Mouse (Mus musculus) MEL (cell line): Measurements from ENCODE around the gene Oas1d. TPM values are rescaled to one million over a fixed set of nuclear protein-coding genes. Genes with fewer than 3 reads are reported as not detected.
"Not testable (repeated sequence)": the region's sequence is repeated elsewhere in the genome, so short reads cannot be mapped to it uniquely, and the experiment has no call there.

Experiments
- DNase-seq: peaks from one replicate; pipeline ENCODE4 v3.0.0; 2011; ENCODE audit warnings: low read depth, low spot score
- H3K27ac ChIP-seq: 2 replicates; pipeline ENCODE4 v1.5.1; 2012; ENCODE audit warnings: low read depth, mild to moderate bottlenecking, control low read depth, low read length, moderate library complexity; ENCODE audit not compliant: control insufficient read depth
- H3K27me3 ChIP-seq, 2 experiments: fragments of 150-350 bp in 1 of 2; sonication (generic) in 1 of 2; 2 replicates each; pipeline ENCODE4 v1.6.1; 2012; ENCODE audit warnings: low read length in 2 of 2, mild to moderate bottlenecking in 2 of 2, improper control_type of control experiment in 1 of 2, moderate library complexity in 1 of 2; ENCODE audit not compliant: insufficient read depth in 2 of 2, control insufficient read depth in 1 of 2
- H3K36me3 ChIP-seq, 2 experiments: 2 replicates each; pipeline ENCODE4 v1.6.1; 2012 to 2014; ENCODE audit warnings: low read length in 2 of 2, improper control_type of control experiment in 1 of 2, inconsistent platforms in 1 of 2, mild to moderate bottlenecking in 1 of 2; ENCODE audit not compliant: insufficient read depth in 2 of 2, control insufficient read depth in 1 of 2
- H3K4me1 ChIP-seq, 2 experiments: fragments of 150-350 bp in 1 of 2; sonication (generic) in 1 of 2; 2 replicates each; pipeline ENCODE4 v1.6.1; 2012; ENCODE audit warnings: low read length in 2 of 2, improper control_type of control experiment in 1 of 2, mild to moderate bottlenecking in 1 of 2; ENCODE audit not compliant: insufficient read depth in 2 of 2, control insufficient read depth in 1 of 2
- H3K4me3 ChIP-seq, 2 experiments: fragments of 150-350 bp in 1 of 2; sonication (generic) in 1 of 2; 2 replicates each; pipeline ENCODE4 v1.5.1; 2012; ENCODE audit warnings: low read depth in 2 of 2, low read length in 2 of 2, mild to moderate bottlenecking in 2 of 2, moderate library complexity in 2 of 2, control low read depth in 1 of 2, improper control_type of control experiment in 1 of 2; ENCODE audit not compliant: control insufficient read depth in 1 of 2, insufficient read depth in 1 of 2
- H3K79me2 ChIP-seq: 2 replicates; pipeline ENCODE4 v1.6.1; 2012; ENCODE audit warnings: mild to moderate bottlenecking, low read length, moderate library complexity; ENCODE audit not compliant: control insufficient read depth, poor library complexity, insufficient read depth
- H3K9ac ChIP-seq: 2 replicates; pipeline ENCODE4 v1.6.1; 2012; ENCODE audit warnings: low read depth, mild to moderate bottlenecking, control low read depth, low read length, moderate library complexity; ENCODE audit not compliant: control insufficient read depth, poor library complexity, severe bottlenecking
- H3K9me3 ChIP-seq: fragments of 150-350 bp; sonication (generic); replicated peaks from 2 replicates; pipeline ENCODE4 v1.6.1; 2012; ENCODE audit warnings: mild to moderate bottlenecking, low read length, improper control_type of control experiment, moderate library complexity; ENCODE audit not compliant: insufficient read depth
- BHLHE40 ChIP-seq: IDR thresholded peaks from 2 replicates; pipeline ENCODE4 v1.6.1; 2012; ENCODE audit warnings: low read depth, mild to moderate bottlenecking, inconsistent platforms, low read length, improper control_type of control experiment, borderline replicate concordance
- CTCF ChIP-seq, 3 experiments: IDR thresholded peaks in 2 of 3; conservative IDR thresholded peaks in 1 of 3; 2 replicates each; pipeline ENCODE4 v1.5.1; 2011 to 2012; ENCODE audit warnings: low read length in 3 of 3, low read depth in 2 of 3, mild to moderate bottlenecking in 2 of 3, improper control_type of control experiment in 1 of 3, inconsistent platforms in 1 of 3, mixed read lengths in 1 of 3, moderate library complexity in 1 of 3; ENCODE audit not compliant: control insufficient read depth in 1 of 3, insufficient read depth in 1 of 3, poor library complexity in 1 of 3, severe bottlenecking in 1 of 3
- ELF1 ChIP-seq: IDR thresholded peaks from 2 replicates; pipeline ENCODE4 v1.6.1; 2014; ENCODE audit warnings: low read depth, mild to moderate bottlenecking, inconsistent platforms, low read length, improper control_type of control experiment, moderate library complexity
- GATA1 ChIP-seq: IDR thresholded peaks from 2 replicates; pipeline ENCODE4 v1.6.1; 2011; ENCODE audit warnings: low read depth, low read length, improper control_type of control experiment
- NELFE ChIP-seq: IDR thresholded peaks from 2 replicates; pipeline ENCODE4 v1.6.1; 2011; ENCODE audit warnings: low read depth, low read length, improper control_type of control experiment
- NRF1 ChIP-seq: IDR thresholded peaks from 2 replicates; pipeline ENCODE4 v1.6.1; 2014; ENCODE audit warnings: low read depth, mild to moderate bottlenecking, inconsistent platforms, low read length, improper control_type of control experiment, moderate library complexity; ENCODE audit not compliant: poor library complexity, insufficient read depth, severe bottlenecking
- polyA plus RNA-seq, 2 experiments: library from polyadenylated mRNA; stranded (reverse) in 1 of 2; unstranded in 1 of 2; fragments of >175 nt in 1 of 2; fragments of >200 nt in 1 of 2; gene quantifications; 2 replicates each; pipeline versions ENCODE4 v1.2.1 to v1.2.4; 2012; ENCODE audit warnings: low replicate concordance in 2 of 2, low read depth in 1 of 2; ENCODE audit not compliant: insufficient read length in 2 of 2, insufficient read depth in 1 of 2, missing spikeins in 1 of 2
- total RNA-seq: library from RNA; depleted of rRNA; stranded (reverse); fragments of 300-350 nt; gene quantifications from 2 replicates; pipeline ENCODE4 v1.2.3, GENCODE M21; 2012

The Oas1d gene
- total and polyA plus RNA-seq, 3 experiments = not detected

DNA sequence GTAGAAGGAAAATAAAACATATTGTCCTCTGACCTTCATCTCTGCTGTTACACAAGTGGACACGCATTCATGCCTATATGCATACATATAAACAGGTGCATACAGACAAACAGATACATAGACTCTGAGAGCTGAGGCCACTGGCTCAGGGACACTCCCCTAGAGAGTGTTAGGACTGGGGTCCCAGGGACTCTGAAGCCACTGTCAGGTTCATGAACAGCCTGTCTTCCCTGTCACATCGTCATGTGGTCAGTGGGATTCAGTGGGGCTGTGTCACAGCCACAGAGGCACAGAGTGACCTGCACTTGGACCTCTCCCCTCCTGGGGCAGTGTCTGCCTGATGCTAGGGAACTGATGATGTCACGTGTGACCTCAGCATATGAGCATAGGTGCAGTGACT lies 6.0 kb downstream of the Oas1d start:
- no peak for DNase-seq
- no peak overlapping the region for H3K9ac ChIP-seq
- no peaks in the 10 kb centered on the region for H3K4me1 ChIP-seq

DNA sequence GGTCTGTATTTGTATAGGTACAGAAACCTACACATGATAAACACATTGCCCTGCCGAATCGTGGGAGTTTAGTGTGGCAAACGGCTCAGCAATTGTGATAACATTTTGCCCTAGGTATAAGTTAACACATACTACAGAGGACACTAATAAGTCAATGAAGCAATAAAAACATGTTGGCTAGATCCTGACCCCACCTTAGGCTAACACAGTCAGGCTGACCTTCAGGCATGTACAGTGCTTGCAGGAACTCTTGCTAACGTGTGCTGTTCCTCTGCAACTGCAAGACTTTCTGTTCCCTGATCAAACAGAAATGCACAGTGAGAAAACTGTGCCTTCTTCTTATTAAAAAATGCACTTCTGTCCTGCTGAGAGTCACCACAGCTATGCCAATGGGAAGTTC lies 9.6 kb downstream of the Oas1d start:
- Histone ChIP-seq H3K36me3 (no peaks in the 10 kb centered on the region), H3K4me1 (no peaks in the 10 kb centered on the region), H3K9ac (no peak overlapping the region), H3K27me3 (no peaks in the 10 kb centered on the region), H3K27ac (no peak overlapping the region), H3K79me2 (no peaks in the 10 kb centered on the region)
- TF ChIP-seq CTCF (IDR thresholded peaks at IDR 0.05 in 2 of 3, conservative IDR thresholded peaks at IDR 0.05 in 1 of 3; ENCODE audit: control insufficient read depth in 1 of 3, insufficient read depth in 1 of 3, low read depth in 2 of 3, low read length in 3 of 3, poor library complexity in 1 of 3, severe bottlenecking in 1 of 3) = no peak
- TF ChIP-seq BHLHE40 = no peak
- TF ChIP-seq NELFE = no peak
- no peak for TF ChIP-seq GATA1
- no peak for TF ChIP-seq NRF1
- TF ChIP-seq, all 39 proteins: peak for 0
- no peaks in the 10 kb centered on the region for H3K9me3 ChIP-seq
- DNase-seq = no peak
- no peak overlapping the region for H3K4me3 ChIP-seq

More for the DNA sequence above, 6.0 kb downstream of the Oas1d start:
- Histone ChIP-seq H3K4me3 (no peak overlapping the region), H3K9me3 (no peaks in the 10 kb centered on the region), H3K27ac (no peak overlapping the region), H3K27me3 (no peaks in the 10 kb centered on the region), H3K36me3 (no peaks in the 10 kb centered on the region)
- no peak for TF ChIP-seq ELF1
- TF ChIP-seq, all 39 proteins: peak for 0
- no peaks in the 10 kb centered on the region for H3K79me2 ChIP-seq

DNA sequence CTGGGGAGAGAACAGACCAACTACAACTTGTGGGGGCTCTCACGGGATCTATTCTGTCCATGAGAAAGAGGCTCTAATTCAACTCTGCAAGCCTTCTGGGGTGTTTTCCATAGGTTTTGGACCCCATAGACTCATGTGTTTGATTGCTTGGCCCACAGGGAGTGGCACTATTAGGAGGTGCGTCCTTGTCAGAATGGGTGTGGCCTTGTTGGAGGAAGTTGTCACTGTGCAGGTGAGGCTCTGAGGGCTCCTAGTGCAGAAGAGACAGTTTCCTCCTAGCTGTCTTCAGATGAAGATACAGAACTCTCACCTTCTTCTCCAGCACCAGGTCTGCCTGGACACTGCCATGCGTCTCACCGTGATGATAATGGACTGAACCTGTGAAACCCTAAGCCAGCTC lies 10.2 kb downstream of the Oas1d start:
- H3K4me1 ChIP-seq, H3K9me3 ChIP-seq, H3K79me2 ChIP-seq, H3K9ac ChIP-seq, H3K4me3 ChIP-seq, H3K36me3 ChIP-seq, DNase-seq, H3K27ac ChIP-seq, H3K27me3 ChIP-seq: not testable (repeated sequence)

DNA sequence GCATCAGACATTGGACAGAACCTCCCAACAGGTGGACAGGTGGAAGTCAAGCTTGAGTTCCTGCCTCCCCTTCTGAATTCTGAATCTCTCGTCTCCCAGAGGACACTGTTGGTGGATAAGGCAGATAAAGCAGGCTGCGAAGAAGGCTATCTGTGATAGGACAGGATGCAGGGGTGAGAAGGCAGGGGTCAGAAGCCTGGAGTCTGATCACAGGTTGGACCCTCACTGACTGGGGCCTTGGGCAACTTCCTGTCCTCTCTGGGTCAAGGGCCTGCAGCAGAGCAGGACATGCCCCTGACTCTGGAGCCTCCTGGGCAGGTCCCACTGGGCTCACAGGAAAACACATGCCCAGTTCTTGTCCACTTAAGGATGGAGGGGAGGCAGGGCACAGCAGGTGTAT lies 12.0 kb downstream of the Oas1d start:
- not testable (repeated sequence) for H3K36me3 ChIP-seq, H3K27ac ChIP-seq, DNase-seq, H3K4me1 ChIP-seq, H3K4me3 ChIP-seq, H3K9ac ChIP-seq, H3K9me3 ChIP-seq, H3K79me2 ChIP-seq, H3K27me3 ChIP-seq
